Mouse (Mus musculus): ENCODE results near the gene Srsf4. TPM values are rescaled to one million over a fixed set of nuclear protein-coding genes. Genes with fewer than 3 reads are reported as not detected.

Gene Srsf4
- polyA plus RNA-seq, 1 experiment from 2014 or later = 86.6 TPM

DNA sequence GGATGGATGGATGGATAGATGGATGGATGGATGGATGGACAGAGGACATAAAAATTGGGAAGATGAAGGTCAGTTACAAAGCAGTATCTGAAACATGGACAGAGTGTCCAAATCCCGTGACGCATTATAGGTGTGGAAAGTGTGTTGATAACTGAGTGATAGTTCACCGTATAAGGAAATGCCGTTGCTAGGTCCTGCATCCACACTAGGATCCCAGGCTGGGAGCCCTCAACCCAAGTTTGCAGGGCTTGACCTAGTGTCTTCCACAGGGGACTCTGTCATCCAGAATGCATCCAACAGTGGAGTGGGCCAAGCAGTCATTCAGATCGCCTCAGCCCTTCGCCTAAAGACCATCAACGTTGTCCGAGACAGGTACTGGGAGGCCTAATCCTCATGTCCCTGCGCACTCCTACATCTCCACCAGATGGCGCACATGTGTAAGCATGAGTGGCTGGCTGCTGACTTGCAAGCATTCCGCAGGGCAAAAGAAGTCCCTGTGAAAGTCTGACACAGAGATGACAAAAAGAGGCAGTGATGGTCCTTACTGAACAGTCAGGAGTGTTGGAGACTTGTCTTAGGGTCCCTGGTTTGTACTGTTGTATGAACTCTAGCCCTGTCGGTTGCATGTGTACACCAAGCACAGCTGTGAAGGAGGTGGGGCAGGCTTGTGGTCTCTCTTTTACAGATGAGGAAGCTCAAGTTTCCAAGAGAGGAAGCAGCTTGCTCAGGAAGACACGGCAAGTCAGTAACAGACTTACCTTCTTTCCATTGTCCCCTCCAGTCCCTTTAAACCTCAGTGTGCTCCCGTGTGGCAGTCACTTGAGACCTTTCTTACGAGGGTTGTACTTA is 12.7 kb upstream of the Srsf4 start:
- peak; percentile 52; the same call in 1 of the 2 replicates for ATAC-seq
- Histone ChIP-seq H3K27ac (ENCODE audit: low read depth, low read length) (no peak overlapping the region), H3K4me3 (ENCODE audit: low read length) (no peak overlapping the region), H3K4me2 (ENCODE audit: low read length) (no peak overlapping the region), H3K4me1 (ENCODE audit: control insufficient read depth, insufficient read depth, low read depth, low read length) (no peaks in the 10 kb centered on the region), H3K9ac (ENCODE audit: low read depth, low read length) (no peak overlapping the region), H3K9me3 (ENCODE audit: control insufficient read depth, low read length) (no peaks in the 10 kb centered on the region), H3K36me3 (ENCODE audit: control insufficient read depth, insufficient read depth, low read length) (peaks cover 6% of the 10 kb centered on the region), H3K27me3 (replicated peaks; ENCODE audit: control insufficient read depth, insufficient read depth, low read length) (no peaks in the 10 kb centered on the region)
- WGBS = 50% methylated on average over 15 of the region's 15 CpGs

DNA sequence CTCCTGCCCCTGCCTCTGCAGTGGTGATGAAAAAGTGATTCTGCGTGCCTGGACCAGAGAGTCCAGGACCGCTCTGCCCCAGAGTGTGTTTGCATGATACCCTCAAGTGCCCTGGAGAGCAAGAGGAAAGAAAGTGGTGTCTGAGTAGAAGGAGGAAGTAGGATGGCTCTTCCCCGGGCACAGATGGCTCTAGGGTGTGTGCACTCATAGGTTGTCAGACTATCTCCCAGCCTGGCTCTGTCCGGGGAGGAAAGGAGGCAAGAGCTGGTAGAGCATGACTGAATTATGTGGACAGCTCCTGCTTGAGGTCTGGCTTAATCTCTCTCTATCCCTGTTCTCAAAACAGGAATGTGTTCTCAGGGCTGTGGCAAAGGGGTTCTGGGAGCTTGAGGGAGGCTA is 12.1 kb upstream of the Srsf4 start:
- peaks cover 6% of the 10 kb centered on the region for H3K36me3 ChIP-seq (ENCODE audit: control insufficient read depth, insufficient read depth, low read length)
- 85% methylated on average over 4 of the region's 4 CpGs for WGBS

DNA sequence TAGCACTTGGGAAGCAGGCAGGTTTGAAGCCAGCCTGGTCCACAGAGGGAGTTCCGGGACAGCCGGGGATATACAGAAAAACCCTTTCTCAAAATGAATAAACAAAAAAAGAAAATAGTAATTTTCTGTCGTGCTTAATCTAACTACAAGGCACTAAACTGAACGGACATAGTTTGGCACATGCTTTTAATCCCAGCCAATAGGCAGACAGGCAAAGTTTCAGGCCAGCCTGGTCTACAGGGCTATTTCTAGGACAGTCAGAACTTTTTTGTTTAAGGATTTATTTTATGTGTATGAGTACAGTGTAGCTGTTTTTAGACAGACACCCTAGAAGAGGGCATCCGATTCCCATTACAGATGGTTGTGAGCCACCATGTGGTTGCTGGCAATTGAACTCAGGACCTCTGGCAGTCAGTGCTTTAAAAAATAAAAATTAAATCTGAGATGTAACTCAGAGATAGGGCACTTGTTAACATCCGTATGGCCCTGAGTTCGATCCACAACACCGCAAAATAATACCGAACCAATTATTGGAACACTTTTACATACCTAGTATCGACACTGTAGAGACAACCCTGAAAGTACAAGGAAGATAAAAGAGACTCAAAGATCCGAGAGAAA is 635 bp upstream of the Srsf4 start:
- ATAC-seq = peak; percentile 70
- peak overlapping the region; percentile 69 for H3K9ac ChIP-seq (ENCODE audit: low read depth, low read length)
- peak overlapping the region; percentile 99 for H3K4me3 ChIP-seq (ENCODE audit: low read length)
- H3K4me2 ChIP-seq (ENCODE audit: low read length) = peak overlapping the region; percentile 69
- 12% methylated on average over 11 of the region's 11 CpGs for WGBS
- H3K27ac ChIP-seq (ENCODE audit: low read depth, low read length) = peak overlapping the region; percentile 73
- no peaks in the 10 kb centered on the region for H3K9me3 ChIP-seq (ENCODE audit: control insufficient read depth, low read length)
- H3K4me1 ChIP-seq (ENCODE audit: control insufficient read depth, insufficient read depth, low read depth, low read length) = peaks cover 29% of the 10 kb centered on the region
- H3K27me3 ChIP-seq (replicated peaks; ENCODE audit: control insufficient read depth, insufficient read depth, low read length) = no peaks in the 10 kb centered on the region
- H3K36me3 ChIP-seq (ENCODE audit: control insufficient read depth, insufficient read depth, low read length) = no peaks in the 10 kb centered on the region

More for the DNA sequence above, 12.1 kb upstream of the Srsf4 start:
- no peaks in the 10 kb centered on the region for H3K9me3 ChIP-seq (ENCODE audit: control insufficient read depth, low read length)
- no peaks in the 10 kb centered on the region for H3K4me1 ChIP-seq (ENCODE audit: control insufficient read depth, insufficient read depth, low read depth, low read length)
- ATAC-seq = no peak; the same call in 1 of the 2 replicates
- H3K4me2 ChIP-seq (ENCODE audit: low read length) = no peak overlapping the region
- H3K27ac ChIP-seq (ENCODE audit: low read depth, low read length) = no peak overlapping the region
- no peak overlapping the region for H3K9ac ChIP-seq (ENCODE audit: low read depth, low read length)
- H3K4me3 ChIP-seq (ENCODE audit: low read length) = no peak overlapping the region
- no peaks in the 10 kb centered on the region for H3K27me3 ChIP-seq (replicated peaks; ENCODE audit: control insufficient read depth, insufficient read depth, low read length)

DNA sequence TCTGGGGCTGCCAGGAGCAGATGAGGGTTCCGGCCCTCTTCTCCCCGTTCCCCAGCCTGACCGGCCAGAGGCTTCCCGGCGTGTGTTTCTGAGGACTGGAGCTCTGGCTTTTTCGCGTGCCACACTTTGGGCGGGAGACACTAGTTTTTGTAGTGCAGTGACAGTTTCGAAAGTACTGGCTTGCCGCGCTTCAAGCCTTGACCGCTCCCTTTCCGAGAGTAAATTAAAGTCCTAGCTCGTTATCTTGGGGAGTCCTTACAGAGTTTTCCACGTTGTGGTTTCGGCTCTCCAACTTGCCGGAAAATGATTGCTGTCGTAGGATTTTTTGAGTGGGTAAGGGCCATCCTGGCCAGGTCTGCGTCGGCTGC is 736 bp downstream of the Srsf4 start:
- peaks cover 29% of the 10 kb centered on the region for H3K4me1 ChIP-seq (ENCODE audit: control insufficient read depth, insufficient read depth, low read depth, low read length)
- H3K9ac ChIP-seq (ENCODE audit: low read depth, low read length) = peak overlapping the region; percentile 100
- under 1% methylated on average over 20 of the region's 20 CpGs for WGBS
- H3K4me3 ChIP-seq (ENCODE audit: low read length) = peak overlapping the region; percentile 99
- peak overlapping the region; percentile 93 for H3K4me2 ChIP-seq (ENCODE audit: low read length)
- H3K36me3 ChIP-seq (ENCODE audit: control insufficient read depth, insufficient read depth, low read length) = no peaks in the 10 kb centered on the region
- H3K27me3 ChIP-seq (replicated peaks; ENCODE audit: control insufficient read depth, insufficient read depth, low read length) = no peaks in the 10 kb centered on the region
- H3K9me3 ChIP-seq (ENCODE audit: control insufficient read depth, low read length) = no peaks in the 10 kb centered on the region
- no peak for ATAC-seq
- H3K27ac ChIP-seq (ENCODE audit: low read depth, low read length) = peak overlapping the region; percentile 100

GRCm38 (mm10) chr4:131874567-131874966 is 1.1 kb downstream of the Srsf4 start:
- H3K27me3 ChIP-seq (replicated peaks; ENCODE audit: control insufficient read depth, insufficient read depth, low read length) = no peaks in the 10 kb centered on the region
- H3K9me3 ChIP-seq (ENCODE audit: control insufficient read depth, low read length) = no peaks in the 10 kb centered on the region
- peak overlapping the region; percentile 93 for H3K4me2 ChIP-seq (ENCODE audit: low read length)
- peaks cover 29% of the 10 kb centered on the region for H3K4me1 ChIP-seq (ENCODE audit: control insufficient read depth, insufficient read depth, low read depth, low read length)
- no peaks in the 10 kb centered on the region for H3K36me3 ChIP-seq (ENCODE audit: control insufficient read depth, insufficient read depth, low read length)
- H3K9ac ChIP-seq (ENCODE audit: low read depth, low read length) = peak overlapping the region; percentile 100
- H3K27ac ChIP-seq (ENCODE audit: low read depth, low read length) = peak overlapping the region; percentile 100
- H3K4me3 ChIP-seq (ENCODE audit: low read length) = peak overlapping the region; percentile 99
- no peak for ATAC-seq
- 3% methylated on average over 11 of the region's 11 CpGs for WGBS

GRCm38 (mm10) chr4:131875242-131875641 is 1.8 kb downstream of the Srsf4 start:
- no peaks in the 10 kb centered on the region for H3K27me3 ChIP-seq (replicated peaks; ENCODE audit: control insufficient read depth, insufficient read depth, low read length)
- no peaks in the 10 kb centered on the region for H3K9me3 ChIP-seq (ENCODE audit: control insufficient read depth, low read length)
- no peaks in the 10 kb centered on the region for H3K36me3 ChIP-seq (ENCODE audit: control insufficient read depth, insufficient read depth, low read length)
- peak overlapping the region; percentile 99 for H3K4me3 ChIP-seq (ENCODE audit: low read length)
- H3K27ac ChIP-seq (ENCODE audit: low read depth, low read length) = no peak overlapping the region
- no peak for ATAC-seq
- peak overlapping the region; percentile 100 for H3K9ac ChIP-seq (ENCODE audit: low read depth, low read length)
- H3K4me2 ChIP-seq (ENCODE audit: low read length) = peak overlapping the region; percentile 93
- H3K4me1 ChIP-seq (ENCODE audit: control insufficient read depth, insufficient read depth, low read depth, low read length) = peaks cover 29% of the 10 kb centered on the region
- WGBS = 45% methylated on average over 3 of the region's 3 CpGs

- no peak for ATAC-seq
- WGBS = 57% methylated on average over 2 of the region's 2 CpGs
- Histone ChIP-seq H3K9me3 (ENCODE audit: control insufficient read depth, low read length) (no peaks in the 10 kb centered on the region), H3K9ac (ENCODE audit: low read depth, low read length) (no peak overlapping the region), H3K4me2 (ENCODE audit: low read length) (peak overlapping the region; percentile 34), H3K27ac (ENCODE audit: low read depth, low read length) (no peak overlapping the region), H3K4me1 (ENCODE audit: control insufficient read depth, insufficient read depth, low read depth, low read length) (peaks cover 29% of the 10 kb centered on the region), H3K36me3 (ENCODE audit: control insufficient read depth, insufficient read depth, low read length) (no peaks in the 10 kb centered on the region), H3K27me3 (replicated peaks; ENCODE audit: control insufficient read depth, insufficient read depth, low read length) (no peaks in the 10 kb centered on the region), H3K4me3 (ENCODE audit: low read length) (no peak overlapping the region)
Measured at GRCm38 (mm10) chr4:131876836-131877235, 3.4 kb downstream of the Srsf4 start.

GRCm38 (mm10) chr4:131879692-131880091 is 6.3 kb downstream of the Srsf4 start:
- 67% methylated on average over 1 of the region's 1 CpGs for WGBS
- no peak overlapping the region for H3K27ac ChIP-seq (ENCODE audit: low read depth, low read length)
- H3K9me3 ChIP-seq (ENCODE audit: control insufficient read depth, low read length) = no peaks in the 10 kb centered on the region
- H3K4me3 ChIP-seq (ENCODE audit: low read length) = no peak overlapping the region
- no peak overlapping the region for H3K9ac ChIP-seq (ENCODE audit: low read depth, low read length)
- H3K4me2 ChIP-seq (ENCODE audit: low read length) = no peak overlapping the region
- no peaks in the 10 kb centered on the region for H3K27me3 ChIP-seq (replicated peaks; ENCODE audit: control insufficient read depth, insufficient read depth, low read length)
- H3K36me3 ChIP-seq (ENCODE audit: control insufficient read depth, insufficient read depth, low read length) = no peaks in the 10 kb centered on the region
- ATAC-seq = no peak
- H3K4me1 ChIP-seq (ENCODE audit: control insufficient read depth, insufficient read depth, low read depth, low read length) = peaks cover 22% of the 10 kb centered on the region

DNA sequence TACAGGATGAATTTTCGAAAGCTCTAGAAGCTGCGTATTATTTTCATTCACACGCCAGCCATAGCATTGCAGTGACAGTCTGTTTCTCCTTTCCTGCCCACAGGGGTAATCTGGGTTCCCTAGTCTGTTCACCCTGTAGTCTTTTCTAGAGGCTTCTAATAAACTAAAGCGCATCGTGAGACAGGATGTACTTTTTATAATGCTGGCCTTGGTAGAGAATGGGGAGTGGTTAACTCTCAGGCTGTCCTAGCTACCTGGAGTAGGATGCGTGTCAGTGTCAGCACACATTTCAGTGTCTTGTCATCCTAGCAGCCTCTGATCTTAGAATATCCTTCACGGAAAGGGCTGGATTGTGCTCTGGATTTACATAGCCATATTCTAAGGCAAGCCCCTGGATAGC is 7.9 kb downstream of the Srsf4 start:
- Histone ChIP-seq H3K27ac (ENCODE audit: low read depth, low read length) (no peak overlapping the region), H3K27me3 (replicated peaks; ENCODE audit: control insufficient read depth, insufficient read depth, low read length) (no peaks in the 10 kb centered on the region), H3K4me3 (ENCODE audit: low read length) (no peak overlapping the region), H3K9ac (ENCODE audit: low read depth, low read length) (no peak overlapping the region), H3K36me3 (ENCODE audit: control insufficient read depth, insufficient read depth, low read length) (0 out of 2 replicates have a peak, but pooled peaks cover under 1% of the 10 kb centered on the region), H3K4me1 (ENCODE audit: control insufficient read depth, insufficient read depth, low read depth, low read length) (peaks cover 7% of the 10 kb centered on the region), H3K4me2 (ENCODE audit: low read length) (no peak overlapping the region), H3K9me3 (ENCODE audit: control insufficient read depth, low read length) (no peaks in the 10 kb centered on the region)
- no peak for ATAC-seq
- whole genome bisulfite sequencing = 87% methylated on average over 7 of the region's 7 CpGs

Data from hindbrain, embryonic 16.5 days (tissue).